Mouse (Mus musculus): ENCODE data around the gene Hdac9. TPM values are rescaled to one million over a fixed set of nuclear protein-coding genes. Genes with fewer than 3 reads are reported as not detected.

Gene Hdac9
- polyA plus RNA-seq, 1 experiment from 2014 or later = 1.6 TPM

DNA sequence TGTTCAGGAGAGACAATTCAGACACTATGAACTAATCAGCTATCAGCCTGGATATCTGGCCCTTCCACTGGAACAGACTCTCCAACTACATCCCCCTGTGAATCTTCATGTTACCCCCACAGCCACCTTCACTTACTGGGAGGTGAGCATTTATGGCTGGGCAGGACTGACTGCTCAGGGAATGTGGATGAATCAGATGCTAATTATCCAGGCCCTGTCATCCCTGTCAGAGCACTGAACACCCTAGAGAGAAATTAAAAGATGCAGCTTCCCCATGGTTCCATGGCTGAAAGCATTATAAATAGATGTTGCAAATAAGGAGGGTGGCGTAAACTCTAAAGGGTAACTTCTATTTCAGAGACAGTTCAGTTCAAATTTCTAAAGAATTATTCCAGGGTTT is 345.8 kb downstream of the Hdac9 start:
- H3K36me3 ChIP-seq (ENCODE audit: control insufficient read depth, insufficient read depth) = no peaks in the 10 kb centered on the region
- H3K27me3 ChIP-seq (ENCODE audit: control insufficient read depth, insufficient read depth, low read depth, low read length) = no peaks in the 10 kb centered on the region
- 84% methylated on average over 1 of the region's 1 CpGs for WGBS (ENCODE audit: insufficient replicate concordance)

DNA sequence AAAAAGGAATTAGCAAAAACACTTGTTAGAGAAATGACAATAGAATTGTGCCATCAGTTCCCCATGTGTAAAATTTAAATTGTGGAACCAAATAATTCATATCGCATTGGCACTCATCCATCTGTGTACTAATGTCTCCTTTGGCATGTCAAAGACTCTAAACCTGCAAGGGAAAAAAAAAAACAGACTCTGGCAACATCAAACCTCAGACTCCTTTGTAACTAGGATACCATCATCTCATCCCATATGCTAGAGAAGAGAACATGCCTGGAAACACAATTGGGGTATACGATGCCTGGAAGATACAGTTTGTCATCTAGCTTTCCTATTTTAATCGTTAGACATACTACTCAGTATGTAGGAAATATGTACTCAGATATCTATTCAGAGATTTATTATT is 347.4 kb downstream of the Hdac9 start:
- 74% methylated on average over 3 of the region's 3 CpGs for WGBS (ENCODE audit: insufficient replicate concordance)
- no peak for ATAC-seq (ENCODE audit: low read depth)
- Histone ChIP-seq H3K27ac (ENCODE audit: low read length) (no peak overlapping the region), H3K4me2 (ENCODE audit: low read depth, low read length) (no peak overlapping the region), H3K4me1 (ENCODE audit: control insufficient read depth, low read depth, low read length) (no peaks in the 10 kb centered on the region), H3K9me3 (replicated peaks; ENCODE audit: control insufficient read depth, low read length) (no peaks in the 10 kb centered on the region), H3K36me3 (ENCODE audit: control insufficient read depth, insufficient read depth) (no peaks in the 10 kb centered on the region), H3K9ac (ENCODE audit: low read depth, low read length) (no peak overlapping the region), H3K4me3 (ENCODE audit: low read depth, low read length) (no peak overlapping the region), H3K27me3 (ENCODE audit: control insufficient read depth, insufficient read depth, low read depth, low read length) (no peaks in the 10 kb centered on the region)

More for the DNA sequence above, 345.8 kb downstream of the Hdac9 start:
- no peaks in the 10 kb centered on the region for H3K4me1 ChIP-seq (ENCODE audit: control insufficient read depth, low read depth, low read length)
- H3K27ac ChIP-seq (ENCODE audit: low read length) = no peak overlapping the region
- no peak overlapping the region for H3K4me3 ChIP-seq (ENCODE audit: low read depth, low read length)
- H3K4me2 ChIP-seq (ENCODE audit: low read depth, low read length) = no peak overlapping the region
- no peaks in the 10 kb centered on the region for H3K9me3 ChIP-seq (replicated peaks; ENCODE audit: control insufficient read depth, low read length)
- no peak overlapping the region for H3K9ac ChIP-seq (ENCODE audit: low read depth, low read length)
- ATAC-seq (ENCODE audit: low read depth) = no peak

GRCm38 (mm10) chr12:34569052-34569451 is 347.8 kb downstream of the Hdac9 start:
- 55% methylated on average over 3 of the region's 3 CpGs for WGBS (ENCODE audit: insufficient replicate concordance)
- no peaks in the 10 kb centered on the region for H3K27me3 ChIP-seq (ENCODE audit: control insufficient read depth, insufficient read depth, low read depth, low read length)
- no peak overlapping the region for H3K4me3 ChIP-seq (ENCODE audit: low read depth, low read length)
- H3K4me2 ChIP-seq (ENCODE audit: low read depth, low read length) = no peak overlapping the region
- no peak overlapping the region for H3K27ac ChIP-seq (ENCODE audit: low read length)
- no peak for ATAC-seq (ENCODE audit: low read depth)
- H3K36me3 ChIP-seq (ENCODE audit: control insufficient read depth, insufficient read depth) = no peaks in the 10 kb centered on the region
- H3K9me3 ChIP-seq (replicated peaks; ENCODE audit: control insufficient read depth, low read length) = no peaks in the 10 kb centered on the region
- no peaks in the 10 kb centered on the region for H3K4me1 ChIP-seq (ENCODE audit: control insufficient read depth, low read depth, low read length)
- H3K9ac ChIP-seq (ENCODE audit: low read depth, low read length) = no peak overlapping the region

- Histone ChIP-seq H3K4me2 (ENCODE audit: low read depth, low read length) (no peak overlapping the region), H3K27me3 (ENCODE audit: control insufficient read depth, insufficient read depth, low read depth, low read length) (no peaks in the 10 kb centered on the region), H3K36me3 (ENCODE audit: control insufficient read depth, insufficient read depth) (no peaks in the 10 kb centered on the region), H3K4me1 (ENCODE audit: control insufficient read depth, low read depth, low read length) (no peaks in the 10 kb centered on the region), H3K9me3 (replicated peaks; ENCODE audit: control insufficient read depth, low read length) (no peaks in the 10 kb centered on the region), H3K4me3 (ENCODE audit: low read depth, low read length) (no peak overlapping the region), H3K9ac (ENCODE audit: low read depth, low read length) (no peak overlapping the region), H3K27ac (ENCODE audit: low read length) (no peak overlapping the region)
- 39% methylated on average over 2 of the region's 2 CpGs for WGBS (ENCODE audit: insufficient replicate concordance)
- ATAC-seq (ENCODE audit: low read depth) = no peak
These were observed 354.6 kb downstream of the Hdac9 start for GRCm38 (mm10) chr12:34562331-34562730.

DNA sequence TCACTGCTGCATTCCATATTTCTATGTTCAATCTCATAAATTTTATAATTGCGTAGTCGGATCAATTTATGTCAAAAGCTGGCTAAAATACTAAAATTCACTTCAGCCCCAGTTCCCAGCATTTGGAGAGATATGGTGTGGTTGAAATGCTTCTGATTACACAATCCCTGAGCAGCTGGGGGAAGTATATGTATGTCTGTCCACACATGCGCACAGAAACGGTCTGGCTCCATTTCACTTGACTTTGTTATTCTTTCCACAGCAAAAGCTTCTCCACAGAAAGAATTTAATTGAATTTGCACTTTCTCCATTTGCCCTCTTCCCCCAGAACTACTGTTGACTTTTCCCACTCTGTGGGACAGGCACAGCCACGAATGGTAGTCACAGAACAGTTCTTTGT is 357.9 kb downstream of the Hdac9 start:
- Histone ChIP-seq H3K9me3 (replicated peaks; ENCODE audit: control insufficient read depth, low read length) (no peaks in the 10 kb centered on the region), H3K9ac (ENCODE audit: low read depth, low read length) (no peak overlapping the region), H3K4me3 (ENCODE audit: low read depth, low read length) (no peak overlapping the region), H3K27ac (ENCODE audit: low read length) (no peak overlapping the region), H3K27me3 (ENCODE audit: control insufficient read depth, insufficient read depth, low read depth, low read length) (no peaks in the 10 kb centered on the region), H3K4me2 (ENCODE audit: low read depth, low read length) (no peak overlapping the region), H3K36me3 (ENCODE audit: control insufficient read depth, insufficient read depth) (no peaks in the 10 kb centered on the region), H3K4me1 (ENCODE audit: control insufficient read depth, low read depth, low read length) (no peaks in the 10 kb centered on the region)
- ATAC-seq (ENCODE audit: low read depth) = no peak
- WGBS (ENCODE audit: insufficient replicate concordance) = 42% methylated on average over 5 of the region's 5 CpGs

DNA sequence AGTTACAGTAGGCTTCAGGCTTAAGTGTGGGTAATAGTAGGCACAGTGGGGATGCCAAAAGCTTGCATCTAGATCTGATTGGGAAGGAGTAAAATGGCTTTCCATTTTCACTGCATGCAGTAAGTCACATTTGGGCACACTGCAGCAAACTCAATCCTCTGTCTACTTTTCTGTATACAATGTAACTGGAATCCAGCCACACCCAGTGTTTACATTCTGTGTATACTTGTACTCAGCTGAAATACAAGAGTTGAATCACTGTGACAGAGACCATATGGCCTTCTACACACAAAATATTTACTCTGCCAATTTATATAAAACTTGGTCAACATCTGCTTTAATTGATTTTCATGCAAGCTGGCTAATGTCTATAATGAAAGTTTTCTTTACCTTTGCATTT is 362.1 kb downstream of the Hdac9 start:
- ATAC-seq (ENCODE audit: low read depth) = no peak
- no peaks in the 10 kb centered on the region for H3K9me3 ChIP-seq (replicated peaks; ENCODE audit: control insufficient read depth, low read length)
- no peak overlapping the region for H3K4me2 ChIP-seq (ENCODE audit: low read depth, low read length)
- H3K27me3 ChIP-seq (ENCODE audit: control insufficient read depth, insufficient read depth, low read depth, low read length) = no peaks in the 10 kb centered on the region
- no peak overlapping the region for H3K4me3 ChIP-seq (ENCODE audit: low read depth, low read length)
- no peaks in the 10 kb centered on the region for H3K36me3 ChIP-seq (ENCODE audit: control insufficient read depth, insufficient read depth)
- H3K27ac ChIP-seq (ENCODE audit: low read length) = no peak overlapping the region
- no peak overlapping the region for H3K9ac ChIP-seq (ENCODE audit: low read depth, low read length)
- no peaks in the 10 kb centered on the region for H3K4me1 ChIP-seq (ENCODE audit: control insufficient read depth, low read depth, low read length)

DNA sequence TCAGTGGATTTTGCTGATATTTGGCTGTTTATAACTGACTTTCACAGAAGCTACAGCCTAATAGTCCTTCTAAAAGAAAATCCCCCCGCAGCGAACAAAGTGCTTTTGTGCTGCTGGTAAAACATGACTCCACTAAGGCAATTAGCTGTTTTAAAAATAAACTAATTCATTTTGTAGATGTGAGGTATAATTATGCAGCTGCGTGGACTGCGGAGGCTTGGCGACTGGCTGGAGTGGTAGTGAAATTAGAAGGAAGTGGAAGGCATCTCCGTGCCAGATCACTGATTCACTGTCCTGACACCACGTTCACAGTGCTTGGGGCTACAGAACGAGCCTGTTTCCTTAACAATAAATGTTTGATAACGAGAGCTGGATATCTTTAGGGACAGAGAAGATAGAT is 366.6 kb downstream of the Hdac9 start:
- no peak for ATAC-seq (ENCODE audit: low read depth)
- WGBS (ENCODE audit: insufficient replicate concordance) = 51% methylated on average over 9 of the region's 9 CpGs

DNA sequence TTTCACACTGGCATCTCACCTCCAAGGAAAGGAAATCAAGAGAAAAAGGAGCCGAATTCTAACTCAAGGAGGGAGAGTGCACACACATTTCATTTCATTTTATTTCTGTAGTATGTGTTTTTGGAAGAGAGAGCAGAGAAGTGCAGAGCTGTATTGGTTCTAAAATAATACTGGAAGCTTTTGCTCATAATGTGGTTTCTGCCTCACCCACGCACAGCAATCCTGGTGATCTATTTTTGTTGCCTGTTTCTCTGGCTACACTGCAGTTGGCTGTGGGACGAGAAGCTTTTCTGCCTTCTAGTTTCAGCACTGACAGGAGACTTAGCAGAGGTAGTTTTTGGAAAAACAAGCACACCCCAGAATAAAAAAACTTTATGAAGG is 387.7 kb downstream of the Hdac9 start:
- H3K9me3 ChIP-seq (replicated peaks; ENCODE audit: control insufficient read depth, low read length) = no peaks in the 10 kb centered on the region
- ATAC-seq (ENCODE audit: low read depth) = no peak
- H3K4me2 ChIP-seq (ENCODE audit: low read depth, low read length) = no peak overlapping the region
- no peaks in the 10 kb centered on the region for H3K4me1 ChIP-seq (ENCODE audit: control insufficient read depth, low read depth, low read length)
- no peaks in the 10 kb centered on the region for H3K27me3 ChIP-seq (ENCODE audit: control insufficient read depth, insufficient read depth, low read depth, low read length)
- WGBS (ENCODE audit: insufficient replicate concordance) = 29% methylated on average over 3 of the region's 3 CpGs
- H3K4me3 ChIP-seq (ENCODE audit: low read depth, low read length) = no peak overlapping the region
- H3K36me3 ChIP-seq (ENCODE audit: control insufficient read depth, insufficient read depth) = no peaks in the 10 kb centered on the region
- H3K27ac ChIP-seq (ENCODE audit: low read length) = no peak overlapping the region
- H3K9ac ChIP-seq (ENCODE audit: low read depth, low read length) = no peak overlapping the region

More for the DNA sequence above, 366.6 kb downstream of the Hdac9 start:
- H3K36me3 ChIP-seq (ENCODE audit: control insufficient read depth, insufficient read depth) = no peaks in the 10 kb centered on the region
- no peak overlapping the region for H3K4me2 ChIP-seq (ENCODE audit: low read depth, low read length)
- H3K27me3 ChIP-seq (ENCODE audit: control insufficient read depth, insufficient read depth, low read depth, low read length) = no peaks in the 10 kb centered on the region
- no peak overlapping the region for H3K4me3 ChIP-seq (ENCODE audit: low read depth, low read length)
- H3K9me3 ChIP-seq (replicated peaks; ENCODE audit: control insufficient read depth, low read length) = no peaks in the 10 kb centered on the region
- H3K4me1 ChIP-seq (ENCODE audit: control insufficient read depth, low read depth, low read length) = no peaks in the 10 kb centered on the region
- no peak overlapping the region for H3K9ac ChIP-seq (ENCODE audit: low read depth, low read length)
- no peak overlapping the region for H3K27ac ChIP-seq (ENCODE audit: low read length)

GRCm38 (mm10) chr12:34528201-34529164 is 388.4 kb downstream of the Hdac9 start:
- H3K4me2 ChIP-seq (ENCODE audit: low read depth, low read length) = no peak overlapping the region
- no peaks in the 10 kb centered on the region for H3K4me1 ChIP-seq (ENCODE audit: control insufficient read depth, low read depth, low read length)
- no peak for ATAC-seq (ENCODE audit: low read depth)
- 42% methylated on average over 11 of the region's 11 CpGs for WGBS (ENCODE audit: insufficient replicate concordance)
- no peak overlapping the region for H3K4me3 ChIP-seq (ENCODE audit: low read depth, low read length)
- H3K9ac ChIP-seq (ENCODE audit: low read depth, low read length) = no peak overlapping the region
- H3K27me3 ChIP-seq (ENCODE audit: control insufficient read depth, insufficient read depth, low read depth, low read length) = no peaks in the 10 kb centered on the region
- no peaks in the 10 kb centered on the region for H3K9me3 ChIP-seq (replicated peaks; ENCODE audit: control insufficient read depth, low read length)
- no peaks in the 10 kb centered on the region for H3K36me3 ChIP-seq (ENCODE audit: control insufficient read depth, insufficient read depth)
- no peak overlapping the region for H3K27ac ChIP-seq (ENCODE audit: low read length)

Data from liver, embryonic 16.5 days (tissue).